Mouse (Mus musculus) gonadal fat pad, adult 2 months (tissue): ENCODE data around the gene Abr. TPM values are rescaled to one million over a fixed set of nuclear protein-coding genes. Genes with fewer than 3 reads are reported as not detected.

ENCODE experiments used
- DNase-seq: peaks from one replicate; pipeline ENCODE4 v3.0.0-alpha.2; 2012; ENCODE audit warnings: low read depth
- polyA plus RNA-seq: library from polyadenylated mRNA; depleted of rRNA; stranded (reverse); fragments of >200 nt; gene quantifications from 2 replicates; pipeline ENCODE4 v1.2.3, GENCODE M21; 2012; rRNA removed

Abr gene
- polyA plus RNA-seq, 1 experiment, result 39.9 TPM

- no peak for DNase-seq
These were observed 247.5 kb downstream of the Abr start for GRCm38 (mm10) chr11:76374491-76375185.

- no peak for DNase-seq
These were observed 249.6 kb downstream of the Abr start for GRCm38 (mm10) chr11:76372534-76372933.

- no peak for DNase-seq
These were observed 250.0 kb downstream of the Abr start for GRCm38 (mm10) chr11:76372120-76372519.

GRCm38 (mm10) chr11:76370491-76370890 is 251.6 kb downstream of the Abr start:
- no peak for DNase-seq

Other genes starting within 250 kb of the Abr start
- gene Nxn, start 223.2 kb downstream of the Abr start, polyA plus RNA-seq, result 21.9 and 22.2 TPM in 2 replicates
- 10.4 and 15.2 TPM in 2 replicates for gene Timm22, start 215.4 kb downstream of the Abr start, polyA plus RNA-seq
- gene Bhlha9, start 50.2 kb upstream of the Abr start, polyA plus RNA-seq, result not detected in 2 replicates
- gene Trarg1, start 57.5 kb upstream of the Abr start, polyA plus RNA-seq, result 36.6 and 49.2 TPM in 2 replicates
- gene Gosr1, start 141.3 kb upstream of the Abr start, polyA plus RNA-seq, result 21.2 and 21.5 TPM in 2 replicates
- gene Cpd, start 224.7 kb upstream of the Abr start, polyA plus RNA-seq, result 31.4 and 34.0 TPM in 2 replicates